Mouse (Mus musculus): Measurements from ENCODE around the gene 4930442H23Rik. TPM values are rescaled to one million over a fixed set of nuclear protein-coding genes. Genes with fewer than 3 reads are reported as not detected.
"Not testable (repeated sequence)": the region's sequence is repeated elsewhere in the genome, so short reads cannot be mapped to it uniquely, and the experiment has no call there.

Gene 4930442H23Rik
- polyA plus RNA-seq, 1 experiment from 2014 or later = not detected

- Histone ChIP-seq H3K4me1 (ENCODE audit: control insufficient read depth, insufficient read depth, low read length) (peaks cover 38% of the 10 kb centered on the region), H3K36me3 (ENCODE audit: control insufficient read depth, insufficient read depth, low read length) (peaks cover 45% of the 10 kb centered on the region), H3K4me3 (ENCODE audit: low read length) (peak within 1 kb of the TSS; percentile 100), H3K27me3 (ENCODE audit: control insufficient read depth, insufficient read depth, low read length) (no peaks in the 10 kb centered on the region), H3K27ac (ENCODE audit: low read depth, low read length) (peak within 1 kb of the TSS; percentile 92), H3K4me2 (replicated peaks; ENCODE audit: low read depth, low read length) (peak within 1 kb of the TSS; percentile 83), H3K9me3 (ENCODE audit: control insufficient read depth, low read length) (no peaks in the 10 kb centered on the region), H3K9ac (ENCODE audit: low read depth, low read length) (peak within 1 kb of the TSS; percentile 99)
- peak; percentile 82 for ATAC-seq (ENCODE audit: low FRiP score, low TSS enrichment)
- WGBS = under 1% methylated on average over 77 of the region's 77 CpGs
Observed at GRCm38 (mm10) chr10:81176466-81177271, 7.0 kb downstream of the 4930442H23Rik start, which contains the start of gene Eef2. Gene Eef2, plus strand, starts transcription at chr10:81176631.

- no peaks in the 10 kb centered on the region for H3K9me3 ChIP-seq (ENCODE audit: control insufficient read depth, low read length)
- peak overlapping the region; percentile 100 for H3K4me3 ChIP-seq (ENCODE audit: low read length)
- 0 out of 2 replicates have a peak overlapping the region, but pooled peaks have one; percentile 14 for H3K9ac ChIP-seq (ENCODE audit: low read depth, low read length)
- peaks cover 38% of the 10 kb centered on the region for H3K4me1 ChIP-seq (ENCODE audit: control insufficient read depth, insufficient read depth, low read length)
- no peaks in the 10 kb centered on the region for H3K27me3 ChIP-seq (ENCODE audit: control insufficient read depth, insufficient read depth, low read length)
- peaks cover 39% of the 10 kb centered on the region for H3K36me3 ChIP-seq (ENCODE audit: control insufficient read depth, insufficient read depth, low read length)
- peak overlapping the region; percentile 83 for H3K4me2 ChIP-seq (replicated peaks; ENCODE audit: low read depth, low read length)
- peak overlapping the region; percentile 92 for H3K27ac ChIP-seq (ENCODE audit: low read depth, low read length)
- ATAC-seq (ENCODE audit: low FRiP score, low TSS enrichment) = peak; percentile 12; the same call in 1 of the 2 replicates
- 4% methylated on average over 13 of the region's 13 CpGs for WGBS
Observed at GRCm38 (mm10) chr10:81175936-81176465, 7.6 kb downstream of the 4930442H23Rik start.

GRCm38 (mm10) chr10:81175345-81175701 is 8.3 kb downstream of the 4930442H23Rik start:
- WGBS = 5% methylated on average over 4 of the region's 4 CpGs
- Histone ChIP-seq H3K4me3 (ENCODE audit: low read length) (peak overlapping the region; percentile 38; the same call in 1 of the 2 replicates), H3K9ac (ENCODE audit: low read depth, low read length) (peak overlapping the region; percentile 57; the same call in 1 of the 2 replicates), H3K4me2 (replicated peaks; ENCODE audit: low read depth, low read length) (peak overlapping the region; percentile 83; the same call in 1 of the 2 replicates), H3K36me3 (ENCODE audit: control insufficient read depth, insufficient read depth, low read length) (peaks cover 32% of the 10 kb centered on the region), H3K27ac (ENCODE audit: low read depth, low read length) (peak overlapping the region; percentile 92), H3K4me1 (ENCODE audit: control insufficient read depth, insufficient read depth, low read length) (peaks cover 38% of the 10 kb centered on the region)
- H3K27me3 ChIP-seq (ENCODE audit: control insufficient read depth, insufficient read depth, low read length); H3K9me3 ChIP-seq (ENCODE audit: control insufficient read depth, low read length); ATAC-seq (ENCODE audit: low FRiP score, low TSS enrichment): not testable (repeated sequence)

- Histone ChIP-seq H3K9me3 (ENCODE audit: control insufficient read depth, low read length) (no peaks in the 10 kb centered on the region), H3K4me1 (ENCODE audit: control insufficient read depth, insufficient read depth, low read length) (peaks cover 38% of the 10 kb centered on the region), H3K4me2 (replicated peaks; ENCODE audit: low read depth, low read length) (peak overlapping the region; percentile 83), H3K9ac (ENCODE audit: low read depth, low read length) (peak overlapping the region; percentile 57), H3K27ac (ENCODE audit: low read depth, low read length) (peak overlapping the region; percentile 92), H3K4me3 (ENCODE audit: low read length) (peak overlapping the region; percentile 38), H3K27me3 (ENCODE audit: control insufficient read depth, insufficient read depth, low read length) (no peaks in the 10 kb centered on the region), H3K36me3 (ENCODE audit: control insufficient read depth, insufficient read depth, low read length) (peaks cover 26% of the 10 kb centered on the region)
- WGBS = 1% methylated on average over 29 of the region's 29 CpGs
- peak; percentile 53 for ATAC-seq (ENCODE audit: low FRiP score, low TSS enrichment)
Observed at GRCm38 (mm10) chr10:81174617-81175344, 8.9 kb downstream of the 4930442H23Rik start.

GRCm38 (mm10) chr10:81173132-81173531 is 10.5 kb downstream of the 4930442H23Rik start:
- 4% methylated on average over 21 of the region's 21 CpGs for WGBS
- Histone ChIP-seq H3K4me3 (ENCODE audit: low read length) (no peak overlapping the region), H3K27me3 (ENCODE audit: control insufficient read depth, insufficient read depth, low read length) (no peaks in the 10 kb centered on the region), H3K4me1 (ENCODE audit: control insufficient read depth, insufficient read depth, low read length) (peaks cover 34% of the 10 kb centered on the region), H3K27ac (ENCODE audit: low read depth, low read length) (peak overlapping the region; percentile 92), H3K4me2 (replicated peaks; ENCODE audit: low read depth, low read length) (no peak overlapping the region; the same call in 1 of the 2 replicates), H3K9ac (ENCODE audit: low read depth, low read length) (peak overlapping the region; percentile 5; the same call in 1 of the 2 replicates), H3K36me3 (ENCODE audit: control insufficient read depth, insufficient read depth, low read length) (peaks cover 10% of the 10 kb centered on the region), H3K9me3 (ENCODE audit: control insufficient read depth, low read length) (no peaks in the 10 kb centered on the region)
- ATAC-seq (ENCODE audit: low FRiP score, low TSS enrichment) = peak; percentile 14

- H3K9ac ChIP-seq (ENCODE audit: low read depth, low read length); H3K4me3 ChIP-seq (ENCODE audit: low read length); H3K36me3 ChIP-seq (ENCODE audit: control insufficient read depth, insufficient read depth, low read length); H3K9me3 ChIP-seq (ENCODE audit: control insufficient read depth, low read length); H3K27ac ChIP-seq (ENCODE audit: low read depth, low read length); H3K27me3 ChIP-seq (ENCODE audit: control insufficient read depth, insufficient read depth, low read length); ATAC-seq (ENCODE audit: low FRiP score, low TSS enrichment): not testable (repeated sequence)
- 35% methylated on average over 11 of the region's 14 CpGs for WGBS
- Histone ChIP-seq H3K4me1 (ENCODE audit: control insufficient read depth, insufficient read depth, low read length) (peaks cover 23% of the 10 kb centered on the region), H3K4me2 (replicated peaks; ENCODE audit: low read depth, low read length) (peak overlapping the region; percentile 17)
Observed at GRCm38 (mm10) chr10:81169411-81169900, 14.2 kb downstream of the 4930442H23Rik start.

- no peaks in the 10 kb centered on the region for H3K27me3 ChIP-seq (ENCODE audit: control insufficient read depth, insufficient read depth, low read length)
- peak overlapping the region; percentile 89 for H3K27ac ChIP-seq (ENCODE audit: low read depth, low read length)
- peak overlapping the region; percentile 61 for H3K9ac ChIP-seq (ENCODE audit: low read depth, low read length)
- peak; percentile 44 for ATAC-seq (ENCODE audit: low FRiP score, low TSS enrichment)
- H3K36me3 ChIP-seq (ENCODE audit: control insufficient read depth, insufficient read depth, low read length) = peaks cover 7% of the 10 kb centered on the region
- WGBS = 2% methylated on average over 29 of the region's 29 CpGs
- H3K4me2 ChIP-seq (replicated peaks; ENCODE audit: low read depth, low read length) = peak overlapping the region; percentile 79
- peak overlapping the region; percentile 43 for H3K4me3 ChIP-seq (ENCODE audit: low read length)
- H3K4me1 ChIP-seq (ENCODE audit: control insufficient read depth, insufficient read depth, low read length) = peaks cover 15% of the 10 kb centered on the region; the same call in 1 of the 2 replicates
- no peaks in the 10 kb centered on the region for H3K9me3 ChIP-seq (ENCODE audit: control insufficient read depth, low read length)
Observed at GRCm38 (mm10) chr10:81168521-81169244, 15.0 kb downstream of the 4930442H23Rik start.

- Histone ChIP-seq H3K4me1 (ENCODE audit: control insufficient read depth, insufficient read depth, low read length) (peaks cover 11% of the 10 kb centered on the region; the same call in 1 of the 2 replicates), H3K36me3 (ENCODE audit: control insufficient read depth, insufficient read depth, low read length) (peaks cover 12% of the 10 kb centered on the region), H3K27me3 (ENCODE audit: control insufficient read depth, insufficient read depth, low read length) (no peaks in the 10 kb centered on the region), H3K9me3 (ENCODE audit: control insufficient read depth, low read length) (no peaks in the 10 kb centered on the region), H3K4me3 (ENCODE audit: low read length) (peak overlapping the region; percentile 43), H3K9ac (ENCODE audit: low read depth, low read length) (peak overlapping the region; percentile 61; the same call in 1 of the 2 replicates), H3K4me2 (replicated peaks; ENCODE audit: low read depth, low read length) (peak overlapping the region; percentile 79), H3K27ac (ENCODE audit: low read depth, low read length) (peak overlapping the region; percentile 89)
- ATAC-seq (ENCODE audit: low FRiP score, low TSS enrichment) = peak; percentile 61
- 7% methylated on average over 5 of the region's 5 CpGs for WGBS
Observed at GRCm38 (mm10) chr10:81168087-81168431, 15.6 kb downstream of the 4930442H23Rik start.

Data from kidney, embryonic 14.5 days (tissue).